Mouse (Mus musculus): ENCODE data around the gene AA467197. TPM values are rescaled to one million over a fixed set of nuclear protein-coding genes. Genes with fewer than 3 reads are reported as not detected.

AA467197 gene
- polyA plus RNA-seq, 1 experiment from 2014 or later: 0.68 TPM

DNA sequence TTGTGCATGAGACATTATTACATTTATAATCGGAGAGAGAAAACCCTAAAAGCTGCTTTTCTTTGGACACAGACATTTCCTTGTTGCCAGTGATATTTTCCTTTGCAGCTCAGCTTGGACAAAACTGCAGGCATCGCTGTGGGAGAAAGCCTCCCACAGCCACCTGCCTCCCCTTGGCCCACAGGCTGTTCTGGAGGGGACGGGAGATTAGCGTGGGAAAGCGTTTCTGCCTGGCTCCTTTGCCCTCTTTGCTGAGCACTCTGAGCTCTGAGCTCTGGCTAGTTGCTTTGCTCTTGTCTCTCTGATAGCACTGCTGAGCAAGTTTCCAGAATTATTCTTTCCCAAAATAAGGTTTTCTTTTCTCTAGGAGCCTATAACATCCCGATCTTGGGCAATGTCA lies 20.5 kb upstream of the AA467197 start:
- H3K27me3 ChIP-seq: peaks cover 23% of the 10 kb centered on the region
- ATAC-seq: no peak
- ChIA-PET POLR2A (no interaction called here), CTCF (interaction anchor here (1.2 kb wide), 1 partner anchor 12 kb away, joined by 3 read pairs; no protein-coding TSS in a partner anchor)
- TF ChIP-seq CTCF (IDR thresholded peaks at IDR 0.05): no peak
- DNase-seq (ENCODE audit: low read depth, low spot score): no peak
- in situ Hi-C loops (cut with MboI; ENCODE audit: low pct_unique_long_range_greater_than_20kb): loop anchor here (5.0 kb wide), 1 partner anchor 44 kb away; no protein-coding TSS in a partner anchor

DNA sequence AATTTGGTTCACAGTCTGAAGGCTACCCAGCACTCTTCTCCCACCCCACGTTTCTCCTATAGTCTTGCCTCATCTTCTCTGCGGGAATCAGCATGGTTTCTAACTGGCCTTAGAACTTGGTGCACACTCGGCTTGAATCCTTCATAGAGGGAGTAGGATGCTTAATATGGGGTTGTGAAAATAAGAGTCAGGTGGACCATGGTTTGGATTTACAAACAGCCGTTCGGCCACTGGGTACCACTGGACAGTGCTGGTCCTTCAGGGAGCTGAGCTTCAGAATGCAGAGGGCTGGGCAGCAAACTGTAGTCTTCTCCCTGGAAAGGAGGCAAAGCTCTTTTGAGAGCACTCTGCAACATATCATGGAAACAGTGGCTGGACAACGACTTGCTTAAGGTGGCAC lies 19.0 kb upstream of the AA467197 start:
- DNase-seq (ENCODE audit: low read depth, low spot score) (no peak), ATAC-seq (no peak)
- in situ Hi-C loops (cut with MboI; ENCODE audit: low pct_unique_long_range_greater_than_20kb): loop anchor here (5.0 kb wide), 1 partner anchor 45 kb away; no protein-coding TSS in a partner anchor
- ChIA-PET POLR2A (no interaction called here), CTCF (interaction anchor here (1.0 to 2.4 kb wide), 2 partner anchors 11 to 13 kb away, joined by 4 to 6 read pairs; no protein-coding TSS in a partner anchor)
- TF ChIP-seq CTCF (IDR thresholded peaks at IDR 0.05): no peak
- peaks cover 16% of the 10 kb centered on the region for H3K27me3 ChIP-seq

DNA sequence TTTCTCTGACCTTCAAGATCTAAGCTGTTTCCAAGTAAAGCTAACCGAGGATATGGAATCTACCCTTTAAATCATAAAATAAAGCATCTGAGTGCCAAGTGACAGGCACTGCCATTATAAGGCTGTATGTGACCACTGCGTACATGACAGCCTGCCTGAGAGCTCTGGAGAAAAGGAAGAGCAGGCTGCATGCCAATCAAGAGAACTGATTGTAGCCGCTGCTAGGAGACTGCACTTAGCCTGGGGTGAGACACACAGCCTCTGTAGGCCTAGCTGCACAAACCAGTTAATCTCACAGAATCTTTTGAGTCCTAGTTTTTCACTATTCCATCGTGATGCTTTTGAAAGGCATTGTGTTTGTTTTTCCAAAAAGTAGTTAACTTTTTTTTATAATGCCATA lies 18.1 kb upstream of the AA467197 start:
- CTCF ChIA-PET: interaction anchor here (2.4 kb wide), 1 partner anchor 12 kb away, joined by 6 read pairs; no protein-coding TSS in a partner anchor
- TF ChIP-seq CTCF (IDR thresholded peaks at IDR 0.05): no peak
- in situ Hi-C loops (cut with MboI; ENCODE audit: low pct_unique_long_range_greater_than_20kb): loop anchor here (5.0 kb wide), 1 partner anchor 46 kb away; no protein-coding TSS in a partner anchor
- DNase-seq (ENCODE audit: low read depth, low spot score) (no peak), ATAC-seq (no peak)
- POLR2A ChIA-PET: no interaction called here
- peaks cover 14% of the 10 kb centered on the region for H3K27me3 ChIP-seq

DNA sequence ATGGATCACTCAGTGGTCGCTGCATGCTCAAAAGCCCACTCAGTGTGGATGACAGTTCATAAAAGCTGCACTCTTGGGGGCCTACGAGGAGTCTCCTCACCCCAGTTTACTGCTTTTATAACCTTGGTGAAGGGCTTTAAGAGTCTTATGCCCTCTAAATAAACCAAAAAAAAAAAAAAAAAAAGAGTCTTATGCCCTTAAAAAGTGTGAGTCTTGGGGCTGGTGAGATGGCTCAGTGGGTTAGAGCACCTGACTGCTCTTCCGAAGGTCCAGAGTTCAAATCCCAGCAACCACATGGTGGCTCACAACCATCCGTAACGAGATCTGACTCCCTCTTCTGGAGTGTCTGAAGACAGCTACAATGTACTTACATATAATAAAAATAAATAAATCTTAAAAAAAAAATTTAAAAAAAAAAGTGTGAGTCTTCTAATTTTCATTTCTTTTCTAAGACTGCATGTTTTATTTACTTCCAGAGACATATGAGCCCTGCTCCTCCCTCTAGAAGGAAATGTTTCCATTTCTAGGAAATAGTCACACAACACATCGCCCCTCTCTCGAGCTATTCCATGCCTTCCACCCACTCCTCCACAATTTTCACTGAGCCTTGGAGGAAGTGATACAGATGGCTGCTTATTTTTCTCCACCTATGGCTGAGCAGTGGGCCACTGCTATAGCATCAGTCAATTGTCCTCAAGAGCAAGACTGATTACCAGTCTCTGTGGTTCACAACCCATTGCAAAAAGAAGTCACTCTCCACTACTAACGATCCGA lies 15.3 kb upstream of the AA467197 start:
- no peak for DNase-seq (ENCODE audit: low read depth, low spot score)
- in situ Hi-C loops (cut with MboI; ENCODE audit: low pct_unique_long_range_greater_than_20kb): loop anchor here (10.0 kb wide), 2 partner anchors 237 to 427 kb away; no protein-coding TSS in a partner anchor
- H3K27me3 ChIP-seq: peaks cover 12% of the 10 kb centered on the region
- CTCF ChIA-PET: no interaction called here
- no peak for ATAC-seq
- no peak for TF ChIP-seq CTCF (IDR thresholded peaks at IDR 0.05)
- POLR2A ChIA-PET: no interaction called here

DNA sequence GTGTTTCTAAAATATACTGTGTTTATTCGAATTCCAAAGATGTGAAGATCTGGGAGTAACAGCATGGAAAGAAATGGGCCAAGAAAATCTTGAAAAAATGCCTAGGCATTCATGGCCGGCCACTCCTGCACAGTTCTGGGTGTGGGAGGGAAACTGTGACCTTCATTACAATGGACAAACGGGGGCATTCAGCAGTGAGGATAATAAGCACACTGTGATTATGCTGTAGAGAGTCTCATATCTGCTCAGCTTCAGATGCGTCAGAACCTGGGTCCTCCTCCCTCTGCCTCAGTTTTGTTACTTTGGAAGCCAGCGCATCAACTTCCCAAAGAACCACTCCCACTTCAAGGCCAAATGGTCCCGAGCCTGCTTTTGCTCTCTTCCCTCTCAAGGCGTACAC lies 10.9 kb upstream of the AA467197 start:
- peaks cover 27% of the 10 kb centered on the region for H3K27me3 ChIP-seq
- DNase-seq (ENCODE audit: low read depth, low spot score) (no peak), ATAC-seq (no peak)
- TF ChIP-seq CTCF (IDR thresholded peaks at IDR 0.05): no peak
- in situ Hi-C loops (cut with MboI; ENCODE audit: low pct_unique_long_range_greater_than_20kb): loop anchor here (10.0 kb wide), 2 partner anchors 241 to 431 kb away; no protein-coding TSS in a partner anchor
- POLR2A ChIA-PET: no interaction called here
- CTCF ChIA-PET: interaction anchor here (0.9 kb wide), 1 partner anchor 13 kb away, joined by 3 read pairs; no protein-coding TSS in a partner anchor

DNA sequence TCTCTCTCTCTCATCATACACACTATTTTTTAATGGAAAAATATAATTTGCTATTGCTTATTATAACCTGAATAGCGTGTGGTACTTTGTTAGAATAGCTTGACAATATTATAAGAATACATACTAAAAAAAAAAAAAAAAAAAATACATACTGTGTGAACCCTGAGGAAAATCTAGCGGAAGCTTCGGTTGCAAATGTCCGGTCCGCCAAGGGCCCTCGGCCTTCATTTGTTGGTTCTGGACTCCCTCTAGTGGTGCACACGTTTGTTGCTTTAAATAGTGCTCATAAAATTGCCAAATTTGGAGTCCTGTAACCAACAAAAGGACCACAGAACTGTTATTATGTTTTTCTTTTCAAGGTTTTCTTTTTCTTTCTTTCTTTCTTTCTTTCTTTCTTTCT lies 7.8 kb upstream of the AA467197 start:
- ATAC-seq: no peak
- DNase-seq (ENCODE audit: low read depth, low spot score): no peak
- ChIA-PET CTCF (interaction anchor here (0.6 to 1.9 kb wide), 14 partner anchors 11 to 433 kb away, joined by 3 to 15 read pairs (median 4); no protein-coding TSS in a partner anchor), POLR2A (interaction anchor here (0.6 kb wide), 1 partner anchor 80 kb away, joined by 4 read pairs; no protein-coding TSS in a partner anchor)
- peaks cover 27% of the 10 kb centered on the region for H3K27me3 ChIP-seq
- TF ChIP-seq CTCF (IDR thresholded peaks at IDR 0.05): peak; percentile 90
- in situ Hi-C loops (cut with MboI; ENCODE audit: low pct_unique_long_range_greater_than_20kb): loop anchor here (10.0 kb wide), 2 partner anchors 244 to 434 kb away; no protein-coding TSS in a partner anchor

DNA sequence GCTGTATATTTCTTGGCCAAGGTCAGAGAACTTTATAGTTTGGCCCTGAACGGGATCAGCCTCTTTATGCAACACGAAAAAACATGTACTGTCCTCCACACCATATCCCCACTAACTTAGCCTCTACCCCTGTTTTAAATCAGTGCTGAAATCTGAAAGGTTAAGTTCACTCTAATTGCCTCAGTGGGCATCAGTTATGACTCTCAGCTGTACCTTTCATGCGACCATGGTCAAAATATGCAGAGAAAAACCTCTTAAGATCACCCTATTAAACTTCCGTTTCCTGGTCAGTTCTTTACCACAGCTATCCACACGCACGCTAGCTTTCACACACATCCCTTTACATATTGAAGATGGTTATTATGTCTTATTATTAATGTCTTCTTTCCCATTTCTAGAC lies 6.9 kb upstream of the AA467197 start:
- H3K27me3 ChIP-seq: peaks cover 26% of the 10 kb centered on the region
- TF ChIP-seq CTCF (IDR thresholded peaks at IDR 0.05): no peak
- in situ Hi-C loops (cut with MboI; ENCODE audit: low pct_unique_long_range_greater_than_20kb): loop anchor here (10.0 kb wide), 3 partner anchors 125 to 435 kb away; no protein-coding TSS in a partner anchor
- ATAC-seq: no peak
- CTCF ChIA-PET: interaction anchor here (1.1 to 2.0 kb wide), 3 partner anchors 12 to 249 kb away, joined by 3 to 8 read pairs (median 6); no protein-coding TSS in a partner anchor
- DNase-seq (ENCODE audit: low read depth, low spot score): no peak
- POLR2A ChIA-PET: interaction anchor here (0.6 kb wide), 1 partner anchor 79 kb away, joined by 4 read pairs; no protein-coding TSS in a partner anchor

DNA sequence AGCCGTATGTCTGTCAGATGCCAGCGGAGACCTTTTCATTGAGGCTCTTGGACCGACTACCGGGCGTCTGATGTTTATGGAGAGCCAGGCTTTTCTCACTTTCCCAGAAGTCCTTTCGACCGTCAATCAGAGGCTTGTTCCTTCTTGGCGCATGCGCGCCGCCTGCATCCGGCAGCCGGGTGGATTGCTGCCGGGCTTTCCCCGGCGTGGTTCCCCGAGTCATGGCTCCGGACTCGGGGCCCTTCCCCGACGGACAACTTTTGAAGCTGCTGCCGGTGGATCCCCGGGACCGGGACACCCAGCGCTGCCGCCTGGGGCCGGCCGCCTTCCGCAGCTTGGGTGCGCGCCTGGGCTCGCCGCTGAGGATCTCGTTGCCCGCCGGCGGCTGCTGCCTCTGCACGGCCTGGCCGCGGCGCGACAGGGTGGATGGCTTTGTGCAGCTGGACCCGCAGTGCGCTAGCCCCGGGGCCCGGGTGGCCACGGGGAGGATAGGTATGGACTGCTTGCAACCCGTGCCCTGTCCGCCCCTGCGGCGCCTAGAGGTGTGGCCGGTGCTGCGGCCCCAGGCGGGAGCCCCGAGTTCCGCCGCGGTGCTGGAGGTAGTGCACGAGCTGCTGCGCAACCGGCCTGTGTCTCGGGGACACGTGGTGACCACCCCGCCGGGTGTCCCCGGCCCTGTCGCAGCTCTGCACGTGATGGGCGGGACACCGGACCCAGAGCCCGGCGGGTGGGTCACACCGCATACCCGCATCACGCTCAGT lies 6.1 kb upstream of the AA467197 start:
- ChIA-PET CTCF (interaction anchor here (1.0 to 2.0 kb wide), 6 partner anchors 13 to 249 kb away, joined by 3 to 6 read pairs (median 3); no protein-coding TSS in a partner anchor), POLR2A (interaction anchor here (1.0 kb wide), 1 partner anchor 55 kb away, joined by 3 read pairs; no protein-coding TSS in a partner anchor)
- peaks cover 21% of the 10 kb centered on the region for H3K27me3 ChIP-seq
- no peak for TF ChIP-seq CTCF (IDR thresholded peaks at IDR 0.05)
- in situ Hi-C loops (cut with MboI; ENCODE audit: low pct_unique_long_range_greater_than_20kb): loop anchor here (10.0 kb wide), 1 partner anchor 124 kb away; no protein-coding TSS in a partner anchor
- ATAC-seq: peak; percentile 81
- DNase-seq (ENCODE audit: low read depth, low spot score): peak; percentile 47

DNA sequence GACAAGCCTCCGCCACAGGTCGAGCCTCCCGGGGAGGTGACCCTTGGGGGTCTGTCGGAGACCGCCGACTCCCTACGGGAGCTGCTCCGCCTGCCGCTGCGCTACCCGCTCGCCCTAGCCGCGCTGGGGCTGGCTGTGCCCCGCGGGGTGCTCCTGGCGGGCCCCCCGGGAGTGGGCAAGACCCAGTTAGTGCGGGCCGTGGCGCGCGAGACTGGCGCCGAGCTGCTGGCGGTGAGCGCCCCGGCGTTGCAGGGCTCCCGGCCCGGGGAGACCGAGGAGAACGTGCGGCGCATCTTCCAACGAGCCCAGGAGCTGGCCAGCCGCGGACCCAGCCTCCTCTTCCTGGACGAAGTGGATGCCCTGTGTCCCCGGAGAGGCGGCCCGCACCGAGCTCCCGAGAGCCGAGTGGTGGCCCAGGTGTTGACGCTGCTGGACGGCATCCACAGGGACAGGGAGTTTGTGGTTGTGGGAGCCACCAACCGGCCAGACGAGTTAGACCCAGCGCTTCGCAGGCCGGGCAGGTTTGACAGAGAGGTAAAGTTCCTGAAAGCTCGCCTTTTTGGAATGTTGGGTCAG lies 5.5 kb upstream of the AA467197 start:
- CTCF ChIA-PET: interaction anchor here (0.9 to 2.0 kb wide), 6 partner anchors 13 to 250 kb away, joined by 3 to 6 read pairs (median 3); no protein-coding TSS in a partner anchor
- DNase-seq (ENCODE audit: low read depth, low spot score): no peak

More for the DNA sequence above, 5.5 kb upstream of the AA467197 start:
- peak; percentile 34 for TF ChIP-seq CTCF (IDR thresholded peaks at IDR 0.05)
- peak; percentile 78 for ATAC-seq
- peaks cover 17% of the 10 kb centered on the region for H3K27me3 ChIP-seq
- in situ Hi-C loops (cut with MboI; ENCODE audit: low pct_unique_long_range_greater_than_20kb): loop anchor here (10.0 kb wide), 1 partner anchor 123 kb away; no protein-coding TSS in a partner anchor
- POLR2A ChIA-PET: interaction anchor here (1.0 kb wide), 1 partner anchor 56 kb away, joined by 3 read pairs; no protein-coding TSS in a partner anchor
